Mouse (Mus musculus) heart, postnatal 36 days (tissue): ENCODE measurements at regions not wholly inside any gene's neighbourhood (a gene's known extent, or its start where the extent isn't known, plus 50 kb on each side); places are given as distances from the start of the nearest gene placed in this dataset.
A peak's percentile ranks its signal among the peaks of the same experiment; 100 is the strongest.

Experiments used
- DNase-seq, 2 experiments: peaks; one replicate each; pipeline ENCODE4 v3.0.0; 2021 to 2022
- intact Hi-C: fragments of 180-260 bp; cut with DNase I; formaldehyde crosslinking; loops from one replicate; pipeline ENCODE4 v1.15.1; 2025

GRCm38 (mm10) chrX:12891468-12891867 is 129.6 kb upstream of the Med14 start:
- intact Hi-C loops: no loop called here
- DNase-seq: no peak

DNA sequence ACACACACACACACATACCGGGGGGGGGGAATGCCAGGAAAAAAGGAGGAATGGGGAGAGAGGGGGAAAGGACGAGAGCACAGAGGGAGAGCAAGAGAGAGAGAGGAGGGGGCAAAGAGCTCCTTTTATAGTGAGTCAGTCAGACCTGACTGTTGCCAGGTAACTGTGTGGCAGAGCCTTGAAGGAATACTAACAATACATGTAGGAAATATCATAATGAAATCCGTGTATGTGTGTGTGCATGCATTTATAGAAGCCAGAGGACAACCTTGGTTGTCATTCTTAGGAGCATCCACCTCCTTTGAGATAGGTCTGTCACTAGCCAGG is 127.6 kb upstream of the Med14 start:
- DNase-seq: no peak
- intact Hi-C loops: no loop called here

DNA sequence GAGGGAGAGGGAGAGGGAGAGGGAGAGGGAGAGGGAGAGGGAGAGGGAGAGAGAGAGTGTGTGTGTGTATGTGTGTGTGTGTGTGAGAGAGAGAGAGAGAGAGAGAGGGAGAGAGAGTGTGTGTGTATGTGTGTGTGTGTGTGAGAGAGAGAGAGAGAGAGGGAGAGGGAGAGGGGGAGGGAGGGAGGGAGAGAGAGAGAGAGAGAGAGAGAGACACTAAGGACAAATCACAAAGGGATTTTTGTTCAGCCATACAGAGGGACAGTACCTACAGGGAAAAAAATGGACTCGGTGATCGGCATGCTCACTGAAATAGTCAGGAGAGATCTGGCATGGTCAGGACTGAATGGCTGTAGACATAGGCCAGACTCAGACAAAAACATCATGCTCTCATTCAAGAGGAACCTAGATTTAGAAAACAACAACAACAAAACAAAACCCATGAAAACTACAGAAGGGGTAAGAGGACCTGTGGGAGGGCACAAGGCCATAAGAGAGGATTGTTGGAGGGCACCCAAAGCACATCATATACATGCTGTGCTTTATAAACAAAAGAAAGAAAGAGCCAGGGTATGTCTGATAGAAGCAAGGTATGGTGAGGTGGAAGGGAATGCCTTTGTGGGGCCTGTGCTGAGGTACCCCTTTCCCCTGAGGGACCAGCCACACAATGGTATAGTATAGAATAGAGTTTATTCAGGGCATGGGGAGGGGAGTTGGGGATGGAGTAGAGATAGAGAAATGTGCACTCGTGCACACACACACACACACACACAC is 127.0 kb upstream of the Med14 start:
- no peak for DNase-seq
- intact Hi-C loops: no loop called here

DNA sequence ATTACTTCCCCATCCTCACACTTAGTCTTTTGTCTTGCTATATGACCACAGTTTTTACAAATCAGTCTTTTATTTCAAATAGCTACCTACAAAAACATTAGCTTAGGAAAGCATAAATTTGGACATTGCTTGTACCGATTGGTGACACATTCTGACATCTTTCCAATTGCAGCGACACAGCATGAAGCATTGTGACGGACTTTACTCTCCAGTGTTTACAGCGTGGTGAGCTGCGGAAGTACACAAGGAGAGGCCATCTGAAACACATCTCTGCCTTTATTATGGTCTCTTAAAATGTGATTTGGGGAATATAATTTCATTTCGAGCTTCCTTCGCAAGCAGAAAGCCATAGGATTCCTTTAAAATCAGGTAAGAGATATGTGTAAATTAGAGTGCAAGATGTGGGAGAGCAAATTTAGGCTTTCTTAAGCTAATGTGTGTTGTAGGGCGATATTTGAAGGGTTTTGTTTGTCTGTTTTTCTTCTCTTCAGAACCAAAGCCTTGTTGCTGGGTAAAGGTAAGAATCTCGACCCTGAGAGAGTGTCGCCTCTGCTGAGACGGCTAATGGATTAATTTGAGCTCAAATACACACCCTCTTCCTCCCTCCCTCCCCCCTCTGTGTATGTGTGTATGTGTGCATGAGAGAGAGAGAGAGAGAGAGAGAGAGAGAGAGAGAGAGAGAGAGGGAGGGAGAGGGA is 126.3 kb upstream of the Med14 start:
- intact Hi-C loops: no loop called here
- no peak for DNase-seq

GRCm38 (mm10) chrX:12887516-12887915 is 125.6 kb upstream of the Med14 start:
- intact Hi-C loops: no loop called here
- no peak for DNase-seq

- intact Hi-C loops: no loop called here
These were observed 124.5 kb upstream of the Med14 start for GRCm38 (mm10) chrX:12886160-12887048.

GRCm38 (mm10) chrX:12879233-12879632 is 117.4 kb upstream of the Med14 start:
- intact Hi-C loops: loop anchor here (10.0 kb wide), 1 partner anchor 326 kb away; no protein-coding TSS in a partner anchor
- DNase-seq: no peak

More at GRCm38 (mm10) chrX:12886160-12887048, 124.5 kb upstream of the Med14 start:
- no peak for DNase-seq

GRCm38 (mm10) chrX:12877506-12877905 is 115.6 kb upstream of the Med14 start:
- intact Hi-C loops: loop anchor here (10.0 kb wide), 1 partner anchor 327 kb away; no protein-coding TSS in a partner anchor
- no peak for DNase-seq

DNA sequence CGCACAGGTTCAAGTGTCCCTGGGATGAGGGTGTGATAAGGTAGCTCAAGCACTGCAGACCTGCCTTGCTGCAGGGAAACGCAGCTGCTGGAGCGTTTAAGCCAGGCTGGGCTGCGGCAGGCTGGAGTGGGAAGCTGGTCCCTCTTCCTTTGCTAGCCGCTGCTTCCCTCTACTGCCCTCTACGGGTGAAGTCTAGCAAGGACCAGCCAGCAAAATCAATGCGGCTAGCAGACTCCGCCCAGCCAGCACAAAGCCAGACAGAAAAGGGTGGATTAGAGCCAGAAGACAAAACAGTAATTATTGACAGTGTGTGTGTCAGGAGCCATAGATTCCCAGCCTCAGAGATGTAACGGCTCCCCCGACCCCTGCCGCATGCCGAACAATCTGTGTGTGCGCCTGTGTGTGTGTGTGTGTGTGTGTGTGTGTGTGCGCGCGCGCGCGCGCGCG is 111.8 kb upstream of the Med14 start:
- intact Hi-C loops: loop anchor here (5.0 to 10.0 kb wide), 2 partner anchors 169 to 331 kb away; no protein-coding TSS in a partner anchor
- peak; percentile 70 to 74 for DNase-seq

GRCm38 (mm10) chrX:12873230-12873629 is 111.4 kb upstream of the Med14 start:
- no peak for DNase-seq
- intact Hi-C loops: loop anchor here (5.0 to 10.0 kb wide), 2 partner anchors 169 to 332 kb away; no protein-coding TSS in a partner anchor

- intact Hi-C loops: no loop called here
- DNase-seq: no peak
These were observed 105.1 kb upstream of the Med14 start for GRCm38 (mm10) chrX:12866885-12867498.

GRCm38 (mm10) chrX:12866176-12866575 is 104.3 kb upstream of the Med14 start:
- intact Hi-C loops: no loop called here
- DNase-seq: no peak

DNA sequence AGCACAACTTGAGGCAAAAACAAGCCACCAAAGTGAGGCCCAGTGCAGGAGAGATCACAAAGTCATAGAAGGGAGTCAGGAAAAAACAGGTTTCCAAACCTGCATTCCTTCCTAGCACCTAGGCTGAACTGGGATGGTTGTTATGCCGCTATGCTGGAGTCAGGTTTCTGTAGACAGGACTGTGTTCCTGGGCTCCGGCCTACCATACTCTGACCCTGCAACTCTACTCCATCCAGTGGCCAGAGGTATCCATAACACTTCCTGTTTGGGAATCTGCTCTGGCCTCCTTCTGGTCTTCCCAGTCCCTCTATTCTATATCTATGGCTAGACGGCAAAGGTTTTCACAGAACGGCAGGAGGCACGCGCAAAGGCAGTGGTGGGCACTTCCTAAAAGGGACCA is 98.3 kb upstream of the Med14 start:
- intact Hi-C loops: no loop called here
- DNase-seq: no peak

GRCm38 (mm10) chrX:12858757-12859156 is 96.9 kb upstream of the Med14 start:
- intact Hi-C loops: no loop called here
- no peak for DNase-seq

DNA sequence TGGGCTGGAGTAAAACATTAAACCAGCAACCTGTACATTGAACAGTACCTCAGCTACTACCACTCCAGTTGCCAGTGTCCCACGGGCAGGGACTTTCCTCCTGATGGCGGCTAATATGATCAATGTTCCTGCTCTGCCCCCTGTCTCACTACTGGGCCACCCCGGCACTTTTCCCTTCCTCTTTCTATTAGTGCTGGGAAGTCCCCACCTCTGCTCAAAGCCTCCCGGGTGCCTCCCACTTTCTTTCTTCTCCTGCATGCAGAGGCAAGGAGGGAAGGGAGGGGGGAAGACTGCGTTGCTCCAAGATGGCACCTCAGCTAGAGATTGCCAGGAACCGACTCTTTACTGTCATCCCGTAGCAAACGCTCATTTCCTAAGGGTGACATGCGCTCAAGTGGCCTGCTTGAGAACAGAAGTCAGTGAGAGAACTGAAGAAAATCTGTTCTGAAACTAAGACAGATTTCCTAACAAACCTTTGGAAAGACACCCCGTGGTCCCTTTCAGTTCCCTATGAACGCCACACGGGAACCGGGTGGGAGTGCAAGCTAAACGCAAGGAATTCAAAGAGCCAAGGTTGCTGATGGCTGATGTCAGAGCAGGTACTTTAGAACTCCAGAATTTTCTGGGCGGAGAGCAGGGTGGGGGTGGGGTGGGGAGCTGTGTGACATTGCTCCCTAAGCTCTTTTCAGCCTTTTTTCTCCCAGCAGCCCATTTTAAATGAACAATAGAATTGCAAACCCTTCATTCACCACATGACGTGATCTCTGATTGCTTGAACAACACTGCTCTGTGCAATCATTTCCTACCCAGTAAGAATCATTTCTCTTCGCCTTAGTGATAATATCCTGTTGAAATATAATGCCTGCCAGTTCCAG is 96.2 kb upstream of the Med14 start:
- intact Hi-C loops: no loop called here
- peak in 1 of 2 experiments; percentile 21 for DNase-seq

DNA sequence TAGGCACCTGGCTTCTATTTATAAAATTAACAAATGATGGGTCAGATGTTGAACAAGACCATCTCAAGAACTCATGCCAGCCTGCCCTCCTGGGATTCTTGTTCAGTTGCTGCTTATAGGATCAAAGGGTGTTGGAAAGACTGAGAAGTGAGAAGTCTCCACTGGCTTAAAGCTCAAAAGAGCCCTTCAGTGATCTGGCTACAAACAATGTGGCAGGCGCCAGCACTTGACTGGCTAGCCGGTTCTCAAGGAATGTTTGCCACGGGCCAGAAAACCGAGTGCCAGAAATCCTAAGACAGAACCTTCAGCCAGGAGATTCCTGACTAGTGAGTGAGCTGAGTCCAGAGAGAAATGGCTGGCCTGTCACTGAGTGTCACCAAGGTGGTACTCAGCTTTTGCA is 93.6 kb upstream of the Med14 start:
- intact Hi-C loops: no loop called here
- DNase-seq: peak; percentile 21 to 24

DNA sequence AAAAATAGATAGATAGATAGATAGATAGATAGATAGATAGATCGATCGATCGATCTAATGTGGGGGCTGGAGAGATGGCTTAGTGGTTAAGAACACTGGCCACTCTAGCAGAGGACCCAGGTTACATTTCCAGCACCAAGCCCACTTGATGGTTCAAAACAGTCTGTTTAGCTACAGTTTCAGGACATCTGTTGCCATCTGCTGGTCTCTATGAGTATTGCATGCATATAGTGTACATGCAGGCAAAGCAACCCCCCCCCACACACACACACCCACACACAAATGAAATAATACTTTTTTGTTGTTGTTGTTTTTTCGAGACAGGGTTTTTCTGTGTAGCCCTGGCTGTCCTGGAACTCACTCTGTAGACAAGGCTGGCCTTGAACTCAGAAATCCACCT is 89.8 kb upstream of the Med14 start:
- intact Hi-C loops: loop anchor here (5.0 kb wide), 1 partner anchor 174 kb away; no protein-coding TSS in a partner anchor
- no peak for DNase-seq

DNA sequence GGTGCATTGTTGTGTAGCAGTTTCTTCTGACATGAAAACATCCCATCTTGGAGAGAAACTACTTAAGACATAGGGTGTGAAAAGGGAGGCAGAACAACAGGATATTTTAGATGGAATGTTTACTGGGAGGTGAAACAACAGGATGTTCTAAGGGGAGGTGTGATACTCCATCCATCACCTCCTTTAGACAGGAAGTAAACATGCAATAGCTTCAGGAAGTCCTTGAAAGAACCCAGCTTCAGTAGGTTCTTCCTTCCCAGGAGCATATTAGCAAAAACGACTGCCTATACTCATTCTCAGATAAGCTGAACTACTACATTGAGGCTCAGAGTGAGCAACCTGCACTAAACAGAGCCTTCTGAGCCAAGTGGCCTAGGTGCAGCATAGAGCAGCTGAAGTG is 82.6 kb upstream of the Med14 start:
- DNase-seq: no peak
- intact Hi-C loops: loop anchor here (5.0 kb wide), 1 partner anchor 82 kb away; the partner anchor contains the start of gene Med14

GRCm38 (mm10) chrX:12841021-12841325 is 79.1 kb upstream of the Med14 start:
- intact Hi-C loops: loop anchor here (5.0 kb wide), 1 partner anchor 79 kb away; the partner anchor contains the start of gene Med14
- DNase-seq: no peak
